Mouse (Mus musculus) kidney, embryonic 16.5 days (tissue): ENCODE measurements around the gene Hectd1. TPM values are rescaled to one million over a fixed set of nuclear protein-coding genes. Genes with fewer than 3 reads are reported as not detected.

ENCODE experiments used
- ATAC-seq: fragments of 200-750 bp; cut with Nextera tagmentation; 2 replicates; pipeline ENCODE4 v1.8.0; 2017; ENCODE audit warnings: moderate TSS enrichment; ENCODE audit not compliant: low FRiP score, low TSS enrichment
- H3K27ac ChIP-seq: fragments of 300-500 bp; sonication (generic); 2 replicates; pipeline ENCODE4 v1.5.1; 2014; ENCODE audit warnings: low read length
- H3K27me3 ChIP-seq: fragments of 300-500 bp; sonication (generic); 2 replicates; pipeline ENCODE4 v1.6.1; 2014; ENCODE audit warnings: low read length, control low read depth, mixed read lengths; ENCODE audit not compliant: insufficient read depth
- H3K36me3 ChIP-seq: fragments of 300-500 bp; sonication (generic); 2 replicates; pipeline ENCODE4 v1.6.1; 2014; ENCODE audit warnings: low read length, control low read depth, mixed read lengths; ENCODE audit not compliant: insufficient read depth
- H3K4me1 ChIP-seq: fragments of 300-500 bp; sonication (generic); 2 replicates; pipeline ENCODE4 v1.6.1; 2014; ENCODE audit warnings: low read length, control low read depth, mixed read lengths; ENCODE audit not compliant: insufficient read depth
- H3K4me2 ChIP-seq: fragments of 300-500 bp; sonication (generic); replicated peaks from 2 replicates; pipeline ENCODE4 v1.6.1; 2014; ENCODE audit warnings: low read depth, low read length
- H3K4me3 ChIP-seq: fragments of 300-500 bp; sonication (generic); 2 replicates; pipeline ENCODE4 v1.5.1; 2014; ENCODE audit warnings: mild to moderate bottlenecking, low read length
- H3K9ac ChIP-seq: fragments of 300-500 bp; sonication (generic); replicated peaks from 2 replicates; pipeline ENCODE4 v1.6.1; 2014; ENCODE audit warnings: low read length
- H3K9me3 ChIP-seq: fragments of 300-500 bp; sonication (generic); 2 replicates; pipeline ENCODE4 v1.6.1; 2016; ENCODE audit warnings: low read length, control low read depth
- WGBS: fragments of 180-500 bp; shearing (Covaris S2); extraction: QIAGEN DNeasy Blood & Tissue Kit; methylation state at CpG from one replicate; pipeline ENCODE4 v1.1.7; 2014; 5-methylcytosine and 5-hydroxymethylcytosine counted together
- polyA plus RNA-seq: library from polyadenylated mRNA; unstranded; fragments of >200 nt; fragmentation: Nextera tagmentation; extraction: Ambion mirVana; gene quantifications from 2 replicates; pipeline ENCODE4 v1.2.1, GENCODE M21; 2015

The Hectd1 gene
- polyA plus RNA-seq, 1 experiment from 2014 or later, result 37.3 TPM

GRCm38 (mm10) chr12:51858134-51859028, 29.0 kb upstream of the Hectd1 start:
- 65% methylated on average over 13 of the region's 13 CpGs for WGBS
- Histone ChIP-seq H3K27ac (no peak overlapping the region), H3K4me3 (no peak overlapping the region), H3K36me3 (no peaks in the 10 kb centered on the region), H3K9ac (no peak overlapping the region), H3K4me1 (no peaks in the 10 kb centered on the region), H3K27me3 (no peaks in the 10 kb centered on the region), H3K4me2 (no peak overlapping the region), H3K9me3 (no peaks in the 10 kb centered on the region)
- ATAC-seq, result no peak

DNA sequence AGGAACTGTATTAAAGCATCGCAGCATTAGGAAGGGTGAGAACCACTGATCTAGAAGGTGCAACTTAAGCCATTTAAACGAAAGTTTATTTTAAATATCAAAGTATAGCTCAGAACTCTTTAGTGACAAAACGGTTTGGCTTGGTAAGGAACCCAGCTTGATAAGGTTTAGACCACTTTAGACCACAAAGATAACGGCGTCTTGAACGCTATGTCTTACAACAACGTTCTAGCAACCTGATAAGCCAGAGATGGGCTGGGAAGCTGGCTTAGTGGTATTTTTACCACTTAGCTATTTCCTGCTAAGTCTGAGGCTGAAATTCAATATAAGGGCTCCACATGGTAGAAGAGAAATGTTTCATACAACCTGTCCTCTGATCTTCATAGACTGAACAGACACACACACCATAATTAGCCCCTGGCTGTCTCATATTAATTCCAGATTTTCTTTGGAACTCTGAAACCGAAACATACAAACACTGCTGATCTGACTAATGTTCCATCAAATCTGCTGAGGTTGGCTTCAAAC, 27.5 kb upstream of the Hectd1 start:
- no peak for ATAC-seq
- Histone ChIP-seq H3K4me2 (no peak overlapping the region), H3K9ac (no peak overlapping the region), H3K27ac (no peak overlapping the region), H3K9me3 (no peaks in the 10 kb centered on the region), H3K4me1 (no peaks in the 10 kb centered on the region), H3K36me3 (no peaks in the 10 kb centered on the region), H3K27me3 (no peaks in the 10 kb centered on the region), H3K4me3 (no peak overlapping the region)
- WGBS, result 89% methylated on average over 8 of the region's 8 CpGs

GRCm38 (mm10) chr12:51855872-51856271, 26.5 kb upstream of the Hectd1 start:
- no peak overlapping the region for H3K9ac ChIP-seq
- no peaks in the 10 kb centered on the region for H3K27me3 ChIP-seq
- H3K27ac ChIP-seq, result no peak overlapping the region
- no peak overlapping the region for H3K4me2 ChIP-seq
- no peak for ATAC-seq
- no peaks in the 10 kb centered on the region for H3K9me3 ChIP-seq
- 83% methylated on average over 2 of the region's 2 CpGs for WGBS
- H3K4me3 ChIP-seq, result no peak overlapping the region
- no peaks in the 10 kb centered on the region for H3K4me1 ChIP-seq
- H3K36me3 ChIP-seq, result no peaks in the 10 kb centered on the region

DNA sequence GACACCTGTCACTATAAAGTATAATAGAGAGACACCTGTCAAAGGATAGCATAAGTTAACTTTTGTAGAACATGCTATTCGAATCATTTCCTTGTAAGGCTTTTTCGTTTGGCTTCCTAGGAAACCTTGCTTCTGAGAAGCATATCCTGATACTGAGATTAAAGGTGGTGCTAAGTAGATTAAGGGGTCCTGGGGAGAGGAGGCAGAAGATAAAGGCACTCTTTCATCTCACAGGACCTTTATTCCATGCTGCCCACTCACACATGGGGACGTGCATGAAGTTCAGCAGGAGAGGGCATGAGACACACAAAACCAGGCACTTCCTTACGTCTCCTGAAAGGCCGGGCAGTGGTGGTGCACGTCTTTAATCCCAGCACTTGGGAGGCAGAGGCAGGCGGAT, 26.1 kb upstream of the Hectd1 start:
- no peak for ATAC-seq
- no peaks in the 10 kb centered on the region for H3K4me1 ChIP-seq
- no peaks in the 10 kb centered on the region for H3K36me3 ChIP-seq
- no peaks in the 10 kb centered on the region for H3K27me3 ChIP-seq
- H3K9ac ChIP-seq, result no peak overlapping the region
- H3K27ac ChIP-seq, result no peak overlapping the region
- no peaks in the 10 kb centered on the region for H3K9me3 ChIP-seq
- H3K4me3 ChIP-seq, result no peak overlapping the region
- H3K4me2 ChIP-seq, result no peak overlapping the region
- 85% methylated on average over 7 of the region's 7 CpGs for WGBS

DNA sequence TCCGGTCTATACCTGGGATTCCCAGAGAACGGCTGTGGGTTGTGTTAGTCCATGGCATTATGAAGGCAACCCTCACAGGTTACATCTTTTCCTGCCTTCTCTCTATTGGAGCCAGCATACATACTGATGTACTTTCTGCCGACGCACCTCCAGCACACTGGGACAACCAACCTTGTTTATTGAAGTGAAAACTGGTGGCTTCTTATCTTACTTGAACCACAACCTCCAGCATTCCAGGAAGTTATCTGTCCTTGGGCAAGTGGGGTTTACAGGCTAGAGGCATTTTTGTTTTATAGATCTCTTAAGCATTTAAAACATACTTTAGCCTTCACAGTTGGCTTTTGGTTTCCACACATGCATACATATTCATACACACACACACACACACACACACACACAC, 22.3 kb upstream of the Hectd1 start:
- no peak overlapping the region for H3K4me2 ChIP-seq
- no peak overlapping the region for H3K4me3 ChIP-seq
- H3K9ac ChIP-seq, result no peak overlapping the region
- no peaks in the 10 kb centered on the region for H3K9me3 ChIP-seq
- no peak overlapping the region for H3K27ac ChIP-seq
- no peaks in the 10 kb centered on the region for H3K4me1 ChIP-seq
- ATAC-seq, result no peak
- no peaks in the 10 kb centered on the region for H3K36me3 ChIP-seq
- no peaks in the 10 kb centered on the region for H3K27me3 ChIP-seq
- WGBS, result 88% methylated on average over 4 of the region's 4 CpGs

DNA sequence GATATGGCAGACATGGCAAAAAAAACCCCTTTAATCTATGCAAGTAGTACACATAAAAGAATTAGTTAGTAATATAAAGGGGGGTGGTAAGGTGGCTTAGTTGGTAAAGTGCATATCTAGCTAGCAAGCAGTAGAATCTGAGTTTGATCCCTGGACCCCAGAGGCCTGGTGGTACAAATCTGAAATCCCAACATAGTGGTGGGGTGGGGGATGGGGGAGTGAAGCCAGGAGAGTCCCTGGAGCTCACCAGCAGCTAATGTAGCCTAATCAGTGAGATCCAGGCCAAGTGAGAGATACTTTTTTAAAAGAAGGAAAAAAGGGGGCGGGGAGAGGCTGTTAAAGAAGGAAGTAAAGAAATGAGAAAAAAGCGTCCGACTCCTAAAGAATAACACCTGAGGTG, 21.8 kb upstream of the Hectd1 start:
- H3K9me3 ChIP-seq, result no peaks in the 10 kb centered on the region
- H3K27me3 ChIP-seq, result no peaks in the 10 kb centered on the region
- H3K4me1 ChIP-seq, result no peaks in the 10 kb centered on the region
- ATAC-seq, result no peak
- no peaks in the 10 kb centered on the region for H3K36me3 ChIP-seq
- H3K4me2 ChIP-seq, result no peak overlapping the region
- no peak overlapping the region for H3K4me3 ChIP-seq
- 90% methylated on average over 3 of the region's 3 CpGs for WGBS
- no peak overlapping the region for H3K27ac ChIP-seq
- no peak overlapping the region for H3K9ac ChIP-seq

- H3K4me3 ChIP-seq, result no peak overlapping the region
- H3K4me2 ChIP-seq, result no peak overlapping the region
- no peak overlapping the region for H3K27ac ChIP-seq
- no peaks in the 10 kb centered on the region for H3K27me3 ChIP-seq
- no peaks in the 10 kb centered on the region for H3K36me3 ChIP-seq
- ATAC-seq, result no peak
- peaks cover under 1% of the 10 kb centered on the region; the same call in 1 of the 2 replicates for H3K4me1 ChIP-seq
- no peaks in the 10 kb centered on the region for H3K9me3 ChIP-seq
- 84% methylated on average over 4 of the region's 4 CpGs for WGBS
- no peak overlapping the region for H3K9ac ChIP-seq
These were observed 21.0 kb upstream of the Hectd1 start for GRCm38 (mm10) chr12:51850339-51850738.

- no peak for ATAC-seq
- Histone ChIP-seq H3K9me3 (no peaks in the 10 kb centered on the region), H3K4me3 (no peak overlapping the region), H3K4me2 (no peak overlapping the region), H3K27me3 (no peaks in the 10 kb centered on the region), H3K4me1 (peaks cover 3% of the 10 kb centered on the region; the same call in 1 of the 2 replicates), H3K36me3 (no peaks in the 10 kb centered on the region), H3K9ac (no peak overlapping the region), H3K27ac (no peak overlapping the region)
- WGBS, result 79% methylated on average over 2 of the region's 2 CpGs
These were observed 20.6 kb upstream of the Hectd1 start for GRCm38 (mm10) chr12:51849902-51850301.

- Histone ChIP-seq H3K27me3 (no peaks in the 10 kb centered on the region), H3K4me3 (no peak overlapping the region), H3K4me1 (peaks cover 13% of the 10 kb centered on the region), H3K4me2 (no peak overlapping the region), H3K27ac (no peak overlapping the region), H3K36me3 (no peaks in the 10 kb centered on the region), H3K9ac (no peak overlapping the region), H3K9me3 (no peaks in the 10 kb centered on the region)
- no peak for ATAC-seq
- WGBS, result 65% methylated on average over 9 of the region's 9 CpGs
These were observed 18.8 kb upstream of the Hectd1 start for GRCm38 (mm10) chr12:51847953-51848680.

- ATAC-seq, result peak; percentile 35; the same call in 1 of the 2 replicates
- H3K9me3 ChIP-seq, result no peaks in the 10 kb centered on the region
- peak overlapping the region; percentile 63 for H3K4me3 ChIP-seq
- H3K27me3 ChIP-seq, result no peaks in the 10 kb centered on the region
- peaks cover 13% of the 10 kb centered on the region for H3K4me1 ChIP-seq
- H3K36me3 ChIP-seq, result no peaks in the 10 kb centered on the region
- H3K9ac ChIP-seq, result no peak overlapping the region
- peak overlapping the region; percentile 95 for H3K27ac ChIP-seq
- peak overlapping the region; percentile 79 for H3K4me2 ChIP-seq
- WGBS, result 24% methylated on average over 1 of the region's 1 CpGs
These were observed 15.9 kb upstream of the Hectd1 start for GRCm38 (mm10) chr12:51845261-51845660.
